Mouse (Mus musculus): ENCODE results near the gene Srebf1.

- TF ChIP-seq ZC3H11A (IDR thresholded peaks at IDR 0.05; ENCODE audit: low read depth, low read length), result no peak
- no peak for TF ChIP-seq CTCF (conservative IDR thresholded peaks at IDR 0.05 in 1 of 2, IDR thresholded peaks at IDR 0.05 in 1 of 2; ENCODE audit: low read depth in 2 of 2, low read length in 2 of 2)
- no peak for TF ChIP-seq HCFC1 (IDR thresholded peaks at IDR 0.05; ENCODE audit: low read depth, low read length)
- no peak for TF ChIP-seq MYC (IDR thresholded peaks at IDR 0.05; ENCODE audit: low read depth, low read length)
- TF ChIP-seq ELF1 (IDR thresholded peaks at IDR 0.05; ENCODE audit: low read depth, low read length), result no peak
- TF ChIP-seq USF1 (IDR thresholded peaks at IDR 0.05; ENCODE audit: low read depth, low read length), result no peak
These were observed 48.7 kb downstream of the Srebf1 start for GRCm38 (mm10) chr11:60173606-60174184.

Data from CH12.LX (cell line).